Mouse (Mus musculus) hindbrain, embryonic 10.5 days (tissue): ENCODE measurements around the gene Vmn2r73. TPM values are rescaled to one million over a fixed set of nuclear protein-coding genes. Genes with fewer than 3 reads are reported as not detected.
"Not testable (repeated sequence)": the region's sequence is repeated elsewhere in the genome, so short reads cannot be mapped to it uniquely, and the experiment has no call there.

Experiments used
- DNase-seq: peaks from one replicate; pipeline ENCODE4 v3.0.0-alpha.2; 2017; ENCODE audit warnings: low spot score
- H3K27ac ChIP-seq: fragments of 300-500 bp; sonication (generic); 2 replicates; pipeline ENCODE4 v1.5.1; 2016; ENCODE audit warnings: mild to moderate bottlenecking, moderate library complexity
- H3K27me3 ChIP-seq: fragments of 300-500 bp; sonication (generic); 2 replicates; pipeline ENCODE4 v1.6.1; 2016; ENCODE audit warnings: mild to moderate bottlenecking; ENCODE audit not compliant: poor library complexity, insufficient read depth, severe bottlenecking
- H3K36me3 ChIP-seq: fragments of 300-500 bp; sonication (generic); 2 replicates; pipeline ENCODE4 v1.6.1; 2016; ENCODE audit warnings: mild to moderate bottlenecking, moderate library complexity
- H3K4me1 ChIP-seq: fragments of 300-500 bp; sonication (generic); replicated peaks from 2 replicates; pipeline ENCODE4 v1.6.1; 2016; ENCODE audit warnings: mild to moderate bottlenecking
- H3K4me3 ChIP-seq: fragments of 300-500 bp; sonication (generic); 2 replicates; pipeline ENCODE4 v1.5.1; 2016; ENCODE audit warnings: mild to moderate bottlenecking, moderate library complexity
- H3K9me3 ChIP-seq: fragments of 300-500 bp; sonication (generic); 2 replicates; pipeline ENCODE4 v1.6.1; 2016; ENCODE audit warnings: mild to moderate bottlenecking, moderate library complexity
- WGBS: fragments of 180-500 bp; shearing (Covaris S2); methylation state at CpG from one replicate; pipeline ENCODE4 v1.1.7; 2016; 5-methylcytosine and 5-hydroxymethylcytosine counted together
- polyA plus RNA-seq: library from polyadenylated mRNA; unstranded; fragments of >200 nt; fragmentation: Nextera tagmentation; extraction: Ambion mirVana; gene quantifications from 2 replicates; pipeline ENCODE4 v1.2.1, GENCODE M21; 2016

The Vmn2r73 gene
- not detected in 2 replicates for polyA plus RNA-seq

DNA sequence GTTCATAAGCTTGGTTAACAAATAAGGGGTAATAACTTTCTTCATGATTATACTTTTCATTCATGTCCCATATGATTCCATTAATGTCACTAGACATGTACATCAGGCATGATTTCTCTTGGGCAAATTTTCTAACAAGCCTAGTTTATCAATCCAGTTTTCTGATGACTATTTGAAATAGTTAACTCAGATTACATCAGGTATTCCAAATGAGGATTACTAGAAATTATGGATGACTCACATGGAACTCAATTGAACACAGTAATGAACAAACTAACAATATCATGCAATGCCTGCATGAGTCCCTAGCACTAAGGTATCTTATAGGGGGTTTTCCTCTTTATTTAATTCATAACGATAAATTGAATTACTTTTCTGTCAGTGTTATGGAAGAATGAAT is at the start of gene Vmn2r73:
Gene Vmn2r73, minus strand, starts transcription at position 101 of the 400 bp plus-strand sequence.
- DNase-seq = no peak
- Histone ChIP-seq H3K4me3 (no peak within 1 kb of the TSS), H3K9me3 (no peaks in the 10 kb centered on the region), H3K27ac (no peak within 1 kb of the TSS), H3K36me3 (no peaks in the 10 kb centered on the region), H3K27me3 (no peaks in the 10 kb centered on the region), H3K4me1 (no peaks in the 10 kb centered on the region)
- WGBS = 86% methylated on average over 1 of the region's 1 CpGs

DNA sequence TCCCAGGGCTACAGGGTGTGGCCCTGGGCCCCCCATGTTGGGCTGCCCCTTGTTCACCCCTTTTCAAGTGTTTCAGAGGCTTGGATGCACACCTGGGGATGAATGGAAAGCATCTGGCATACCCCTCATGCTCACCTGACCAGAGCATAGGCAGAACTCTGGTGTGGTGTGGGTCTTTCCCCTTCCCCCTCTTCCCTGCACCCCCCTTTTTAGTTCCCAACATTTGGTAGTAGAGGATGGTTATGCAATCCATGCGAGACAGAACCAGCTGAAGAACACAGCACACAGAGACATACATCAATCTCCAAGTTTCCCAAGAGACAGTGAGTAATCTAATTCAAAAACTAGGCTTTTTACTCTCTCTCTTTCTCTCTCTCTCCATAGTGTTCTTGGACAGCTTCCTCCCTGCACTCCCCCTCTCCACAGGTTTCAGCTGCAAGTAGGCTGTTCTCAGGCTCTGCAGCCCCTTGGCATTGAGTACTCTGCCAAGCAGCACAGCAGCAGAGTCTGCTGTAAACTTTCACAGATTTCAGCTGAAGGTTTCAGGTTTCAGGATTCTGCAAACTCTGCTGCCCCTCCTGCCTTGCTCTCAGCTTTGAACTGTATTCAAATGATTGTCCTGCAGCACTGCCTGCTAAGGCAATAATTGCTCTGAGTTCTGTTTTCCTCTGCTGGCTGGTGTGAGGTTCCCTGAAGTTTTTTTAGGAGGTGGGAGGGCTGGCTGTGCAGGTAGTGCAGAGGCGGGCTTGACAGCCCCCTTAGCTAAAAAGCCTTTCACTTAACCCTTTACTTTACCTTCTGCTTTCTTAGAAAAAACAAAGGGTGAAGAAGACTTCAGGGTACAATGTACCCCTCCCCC is 35.7 kb downstream of the Vmn2r73 start:
- 25% methylated on average over 2 of the region's 2 CpGs for WGBS
- Histone ChIP-seq H3K36me3 (no peaks in the 10 kb centered on the region), H3K4me1 (no peaks in the 10 kb centered on the region), H3K27me3 (no peaks in the 10 kb centered on the region), H3K4me3 (no peak overlapping the region), H3K27ac (no peak overlapping the region), H3K9me3 (no peaks in the 10 kb centered on the region)
- peak; percentile 8 for DNase-seq

DNA sequence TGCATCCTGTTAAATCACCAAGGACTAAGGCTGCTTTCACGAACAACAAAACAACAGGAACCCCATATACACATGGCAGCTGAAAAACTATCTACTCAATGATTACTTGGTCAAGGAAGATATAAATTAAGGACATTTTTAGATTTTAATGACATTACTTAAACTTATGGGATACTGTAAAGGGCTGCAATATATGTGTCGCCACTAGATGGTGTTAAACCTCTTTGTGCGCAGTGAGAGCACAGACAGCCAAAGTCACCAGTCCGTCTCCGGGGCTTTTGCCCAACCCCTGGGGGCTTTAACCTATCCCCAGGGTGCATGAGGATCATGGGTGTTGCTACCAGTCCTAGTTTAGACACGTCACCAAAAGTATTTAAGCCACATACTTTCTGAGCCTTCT is 58.0 kb downstream of the Vmn2r73 start:
- DNase-seq = peak; percentile 3
- not testable (repeated sequence) for H3K4me3 ChIP-seq, H3K9me3 ChIP-seq, H3K4me1 ChIP-seq, H3K27me3 ChIP-seq, H3K36me3 ChIP-seq, H3K27ac ChIP-seq
- 10% methylated on average over 6 of the region's 6 CpGs for WGBS

Other genes starting within 250 kb of the Vmn2r73 start
- not detected in 2 replicates for gene Vmn2r72, start 121.2 kb downstream of the Vmn2r73 start, polyA plus RNA-seq
- gene Vmn2r74, start 85.4 kb upstream of the Vmn2r73 start, polyA plus RNA-seq = not detected in 2 replicates